ENCODE assay signal across 8 mouse cellular contexts in the genomic region with DNA sequence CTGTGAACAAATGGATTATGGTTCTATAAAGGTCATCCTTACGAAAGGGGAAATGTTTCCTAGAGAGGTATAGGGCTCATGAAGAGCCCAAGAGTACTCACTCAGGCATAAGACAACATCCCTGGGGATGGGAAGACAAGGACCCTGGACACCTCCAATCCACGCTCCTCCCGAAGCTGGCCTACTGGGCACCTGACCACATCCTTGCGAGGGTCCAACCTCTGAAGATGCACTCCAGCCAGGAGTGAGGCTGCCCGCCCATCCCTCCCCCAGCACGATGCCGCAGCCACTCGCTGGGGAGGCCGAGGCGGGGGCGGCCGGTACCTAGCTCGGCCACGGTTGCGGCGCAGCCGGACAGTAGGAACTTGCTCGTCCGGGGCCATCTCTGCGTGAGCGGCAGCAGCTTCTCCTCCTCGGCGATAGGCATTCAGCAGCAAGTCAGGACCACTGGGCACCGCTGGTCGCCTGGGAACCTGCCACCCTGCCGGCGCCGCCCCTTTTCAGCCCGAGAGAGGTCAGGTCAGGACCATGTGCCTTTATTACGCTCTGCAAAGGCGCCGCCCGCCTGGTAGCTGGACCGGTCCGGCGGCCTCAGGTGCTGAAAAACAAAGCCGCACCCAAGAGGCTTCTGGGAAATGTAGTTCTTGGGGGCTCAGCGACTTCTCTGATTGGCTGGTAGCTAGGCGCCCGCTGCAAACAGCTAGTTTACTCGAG. TPM values are rescaled to one million over a fixed set of nuclear protein-coding genes. Genes with fewer than 3 reads are reported as not detected.
DNase-seq lines count a peak whose midpoint lies in the region; ATAC-seq and TF ChIP-seq lines count a peak whose summit lies in the region.

Gene Slc25a27, minus strand, starts transcription at position 639 of the 714 bp plus-strand sequence.

- peak; percentile 32 for TF ChIP-seq POLR2A in myocyte (IDR thresholded peaks at IDR 0.05; ENCODE audit: insufficient read length, low read depth)

- no peaks in the 10 kb centered on the region for H3K4me1 ChIP-seq in brown adipose tissue, adult 24 weeks (ENCODE audit: control insufficient read depth, insufficient read depth, insufficient read length, low read length)
- H3K4me1 ChIP-seq in heart, embryonic 14.5 days (ENCODE audit: control insufficient read depth in 2 of 2, insufficient read depth in 2 of 2, low read length in 2 of 2), result peaks cover 4 to 15% of the 10 kb centered on the region in 2 experiments; a peak in 3 of 4 replicates
- H3K4me1 ChIP-seq in liver, embryonic 11.5 days (replicated peaks; ENCODE audit: control insufficient read depth, insufficient read depth, low read length), result 0 out of 2 replicates have a peak, but pooled peaks cover 4% of the 10 kb centered on the region

- H3K4me2 ChIP-seq in heart, embryonic 14.5 days (ENCODE audit: low read length), result peak within 1 kb of the TSS; percentile 92
- peak within 1 kb of the TSS; percentile 96 for H3K4me2 ChIP-seq in liver, embryonic 11.5 days
- peak within 1 kb of the TSS; percentile 89 for H3K4me2 ChIP-seq in myocyte (ENCODE audit: low read depth)

- no peaks in the 10 kb centered on the region for H3K79me2 ChIP-seq in myocyte (ENCODE audit: control insufficient read depth, insufficient read depth)

- DNase-seq in CD4-positive, CD25-positive, alpha-beta regulatory T cell, adult 2 months (ENCODE audit: low read depth, low spot score), result peak; percentile 89
- peak; percentile 87 for DNase-seq in fibroblast of lung, adult 2 months (ENCODE audit: low read depth)
- peak; percentile 93 for DNase-seq in kidney, postnatal 10 days
- DNase-seq in liver, embryonic 11.5 days (ENCODE audit: low spot score), result peak; percentile 84
- DNase-seq in spleen, postnatal 4 days (ENCODE audit: low spot score in 2 of 2), result peak; percentile 70 to 80

- H3K9me3 ChIP-seq in heart, embryonic 14.5 days (ENCODE audit: control insufficient read depth, low read length), result no peaks in the 10 kb centered on the region
- no peaks in the 10 kb centered on the region for H3K9me3 ChIP-seq in liver, embryonic 11.5 days (ENCODE audit: control insufficient read depth, low read length)

- peak within 1 kb of the TSS; percentile 84 for H3K9ac ChIP-seq in heart, embryonic 14.5 days (ENCODE audit: low read length)
- H3K9ac ChIP-seq in liver, embryonic 11.5 days (ENCODE audit: low read depth, low read length), result peak within 1 kb of the TSS; percentile 73

- 0 out of 2 replicates have a peak, but pooled peaks cover 3% of the 10 kb centered on the region for H3K36me3 ChIP-seq in heart, embryonic 14.5 days (ENCODE audit: control insufficient read depth, insufficient read depth, low read length)
- H3K36me3 ChIP-seq in liver, embryonic 11.5 days (ENCODE audit: control insufficient read depth, insufficient read depth, low read length), result no peaks in the 10 kb centered on the region
- no peaks in the 10 kb centered on the region for H3K36me3 ChIP-seq in myocyte (ENCODE audit: control insufficient read depth, insufficient read depth)

- 2% methylated on average over 36 of the region's 41 CpGs for WGBS in heart, embryonic 14.5 days
- WGBS in liver, embryonic 11.5 days, result 2% methylated on average over 41 of the region's 41 CpGs

- H3ac ChIP-seq in myocyte (ENCODE audit: control insufficient read depth, insufficient read length), result no peak within 1 kb of the TSS

- peak within 1 kb of the TSS; percentile 97 for H3K4me3 ChIP-seq in brown adipose tissue, adult 24 weeks (ENCODE audit: insufficient read depth, low read depth, low read length)
- peak within 1 kb of the TSS; percentile 61 to 88 for H3K4me3 ChIP-seq in heart, embryonic 14.5 days (ENCODE audit: control insufficient read depth in 1 of 2, insufficient read depth in 1 of 2, low read depth in 1 of 2, low read length in 2 of 2)
- peak within 1 kb of the TSS; percentile 77 for H3K4me3 ChIP-seq in liver, embryonic 11.5 days (ENCODE audit: low read depth, low read length)
- peak within 1 kb of the TSS; percentile 55 for H3K4me3 ChIP-seq in myocyte

- ATAC-seq in heart, embryonic 14.5 days (ENCODE audit: insufficient number of reproducible peaks, insufficient read depth, low FRiP score, low read depth), result peak; percentile 96
- peak; percentile 94 for ATAC-seq in liver, embryonic 11.5 days (replicated peaks; ENCODE audit: low FRiP score)

- H3K27ac ChIP-seq in brown adipose tissue, adult 24 weeks (replicated peaks; ENCODE audit: low read depth, low read length), result no peak within 1 kb of the TSS
- H3K27ac ChIP-seq in heart, embryonic 14.5 days (replicated peaks in 1 of 2; ENCODE audit: control insufficient read depth in 1 of 2, insufficient read depth in 1 of 2, low read depth in 2 of 2, low read length in 2 of 2), result peak within 1 kb of the TSS; percentile 69 to 89
- no peak within 1 kb of the TSS for H3K27ac ChIP-seq in liver, embryonic 11.5 days (ENCODE audit: low read depth, low read length)

- H3K27me3 ChIP-seq in heart, embryonic 14.5 days (ENCODE audit: control insufficient read depth, insufficient read depth, low read length), result no peaks in the 10 kb centered on the region
- H3K27me3 ChIP-seq in liver, embryonic 11.5 days (replicated peaks; ENCODE audit: control insufficient read depth, insufficient read depth, low read length), result no peaks in the 10 kb centered on the region; the same call in 1 of the 2 replicates
- no peaks in the 10 kb centered on the region for H3K27me3 ChIP-seq in myocyte (ENCODE audit: control insufficient read depth, insufficient read depth, insufficient read length)

TF ChIP-seq in myocyte, 11 proteins besides CTCF, POLR2A, EP300 and RAD21:
- TF ChIP-seq REST (IDR thresholded peaks at IDR 0.05; ENCODE audit: insufficient read depth, insufficient read length) (no peak), E2F4 (IDR thresholded peaks at IDR 0.05; ENCODE audit: insufficient read depth) (no peak), USF1 (IDR thresholded peaks at IDR 0.05; ENCODE audit: low read depth) (no peak), SRF (IDR thresholded peaks at IDR 0.05; ENCODE audit: control insufficient read depth, insufficient read length, low read depth) (no peak), MYOG (IDR thresholded peaks at IDR 0.05; ENCODE audit: control insufficient read depth in 1 of 3, insufficient read depth in 1 of 3, insufficient read length in 2 of 3, low read depth in 2 of 3) (no peak), MAX (IDR thresholded peaks at IDR 0.05; ENCODE audit: low read depth) (no peak), TCF12 (IDR thresholded peaks at IDR 0.05; ENCODE audit: insufficient read depth, poor library complexity, severe bottlenecking) (no peak), MYOD1 (IDR thresholded peaks at IDR 0.05; ENCODE audit: control insufficient read depth in 1 of 3, insufficient read length in 2 of 3, low read depth in 2 of 3) (no peak), CEBPB (IDR thresholded peaks at IDR 0.05; ENCODE audit: insufficient read depth, poor library complexity, severe bottlenecking) (no peak), POLR2AphosphoS2 (IDR thresholded peaks at IDR 0.05; ENCODE audit: insufficient read length, low read depth) (no peak), TCF3 (IDR thresholded peaks at IDR 0.05; ENCODE audit: insufficient read length, low read depth) (no peak)
TF ChIP-seq in myocyte: peak in this region for 0.

RNA-seq across cellular contexts. Expression of gene Slc25a27, which starts in this region (rescaled TPM):
- 0.48 and 1.5 TPM in 2 replicates for polyA plus RNA-seq in brown adipose tissue, adult 24 weeks (2012; ENCODE audit: insufficient read depth, insufficient read length, missing spikeins)
- polyA plus RNA-seq in heart, embryonic 14.5 days (2014; fragmentation: Nextera tagmentation; extraction: Ambion mirVana), result 14.2 and 15.7 TPM in 2 replicates
- 4.4 and 6.0 TPM in 2 replicates for polyA plus RNA-seq in liver, embryonic 11.5 days (2014; fragmentation: Nextera tagmentation; extraction: Ambion mirVana)
- 1.1 TPM for polyA plus RNA-seq in myocyte (2012; fragmentation: generic; extraction: Trizol)

Comparison
In these comparisons a context has a peak if more than half of its experiments do, and no peak if none do; other contexts are left out.
1. H3K27ac ChIP-seq: peak in heart, embryonic 14.5 days (2 of 2); none in brown adipose tissue, adult 24 weeks (single experiment) and liver, embryonic 11.5 days (single experiment).
2. Peak in every context shown above with its lines, with median percentiles within 50 percentile points of each other: DNase-seq, H3K4me3 ChIP-seq and H3K4me2 ChIP-seq.